Mouse (Mus musculus): ENCODE results near the gene Actr3.
A peak's percentile ranks its signal among the peaks of the same experiment; 100 is the strongest.

Actr3 gene

DNA sequence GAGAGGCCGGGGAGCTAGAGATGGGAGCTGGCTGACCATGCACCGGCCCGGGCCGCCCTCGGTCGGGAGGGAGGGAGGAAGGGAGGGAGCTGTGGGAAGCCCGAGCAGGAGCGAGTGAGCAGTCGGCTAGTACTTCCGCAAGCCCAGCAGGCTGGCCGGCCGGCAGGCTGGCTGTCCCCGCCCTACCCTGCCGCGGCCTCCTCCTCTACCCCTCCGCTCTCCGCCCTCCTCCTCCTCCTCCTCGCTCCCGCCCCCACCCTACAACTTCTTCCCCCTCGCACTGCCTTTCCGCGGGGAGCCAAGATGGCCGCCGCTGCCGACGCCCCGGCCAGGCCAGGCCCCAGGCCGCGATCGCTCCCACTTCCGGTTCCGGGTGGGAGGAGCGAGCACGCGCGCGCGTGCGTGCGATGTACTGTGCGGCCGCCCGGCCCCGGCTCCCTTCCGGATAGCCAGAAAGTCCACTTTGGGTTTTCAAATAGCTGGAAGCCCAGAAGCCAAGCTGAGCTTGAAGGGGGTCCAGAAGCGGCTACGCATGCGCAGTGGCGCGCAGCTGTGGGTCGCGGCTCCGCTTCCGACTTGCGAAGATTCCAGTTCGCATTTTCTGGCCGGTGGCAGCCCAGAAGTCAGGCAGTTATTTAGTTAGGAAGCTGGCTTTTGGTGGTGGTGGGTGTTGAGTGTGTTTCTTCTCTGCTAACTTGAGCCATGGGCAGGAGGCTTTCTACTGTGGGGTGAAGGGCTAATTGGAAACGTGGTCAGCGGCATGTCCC, at the start of gene Actr3:
Gene Actr3 (minus strand): TSS at position 359 of the 767 bp plus-strand sequence.
- peak; percentile 99 for DNase-seq (ENCODE audit: low read depth)

DNA sequence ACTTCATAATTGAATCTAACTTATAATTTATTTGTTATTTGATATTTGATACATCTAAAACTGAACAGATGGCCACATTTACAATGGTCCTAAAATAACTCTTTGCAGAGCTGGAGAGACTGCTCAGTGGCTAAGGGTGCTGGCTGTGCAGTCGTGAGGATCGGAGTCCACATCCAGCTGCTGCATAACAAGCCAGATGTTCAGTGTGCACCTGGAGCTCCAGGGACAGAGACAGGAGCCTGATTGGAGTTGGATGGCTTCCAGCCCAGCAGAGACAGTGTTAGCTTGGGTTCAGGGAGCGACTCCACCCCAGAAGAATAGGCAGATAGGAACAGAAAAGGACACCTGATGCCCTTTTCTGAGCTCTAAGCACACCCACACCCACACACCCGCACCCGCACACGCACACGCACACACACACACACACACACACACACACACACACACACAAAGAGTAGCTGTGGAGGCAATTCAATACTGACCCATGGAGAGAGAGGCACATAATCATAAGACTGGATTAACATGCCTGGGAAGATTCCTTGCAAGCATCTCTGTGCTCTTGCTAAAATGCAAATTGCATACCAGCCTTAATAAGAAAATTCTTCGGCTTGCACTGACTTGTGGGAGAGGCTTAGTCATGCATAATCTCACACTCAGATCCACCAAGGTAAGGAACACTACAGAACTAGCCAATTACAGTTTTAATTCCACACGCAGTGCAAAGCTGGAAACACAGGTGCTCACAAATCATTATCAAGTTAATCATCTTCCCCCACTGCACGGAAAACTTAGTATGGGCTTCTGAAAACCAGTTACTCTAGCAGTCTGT, 47.1 kb upstream of the Actr3 start:
- DNase-seq (ENCODE audit: low read depth) = no peak

DNA sequence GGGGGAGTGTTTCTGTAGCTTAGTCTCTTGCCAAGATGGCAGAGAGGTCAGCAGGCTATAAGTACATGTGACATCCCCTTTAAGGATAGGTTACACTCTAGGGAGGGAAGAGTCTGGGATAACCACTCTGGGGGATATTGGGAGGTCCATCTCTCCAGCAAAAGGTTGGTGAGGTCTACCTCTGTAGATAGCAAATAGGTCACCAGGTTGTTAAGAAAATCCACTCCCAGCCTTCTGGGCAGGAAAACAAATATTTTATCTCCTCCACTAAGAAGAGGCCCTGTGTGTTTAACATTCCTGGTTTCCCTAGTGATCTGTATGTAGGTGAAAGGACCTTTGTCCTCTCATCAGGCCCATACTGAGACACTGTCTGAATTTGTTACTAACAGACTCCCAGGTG, 46.3 kb upstream of the Actr3 start:
- no peak for DNase-seq (ENCODE audit: low read depth)

DNA sequence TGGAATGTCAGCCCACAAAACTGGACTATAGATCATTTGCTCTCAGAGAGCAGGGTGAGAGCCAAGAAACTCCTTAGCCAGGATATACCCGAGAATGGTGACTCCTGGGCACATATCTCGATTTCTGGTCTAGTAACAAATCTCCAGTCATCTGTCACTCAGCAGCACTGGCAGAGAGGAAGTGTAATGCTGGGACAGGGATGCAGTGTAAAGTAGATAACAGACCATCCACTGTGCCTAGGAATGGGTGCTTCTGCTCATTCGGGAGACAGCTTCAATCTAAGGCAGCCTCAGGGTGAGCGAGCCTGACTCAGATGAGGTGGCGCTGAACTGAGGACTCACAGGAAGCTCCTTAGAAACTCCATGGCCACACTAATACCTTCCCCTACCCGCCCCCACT, 43.1 kb upstream of the Actr3 start:
- DNase-seq (ENCODE audit: low read depth) = no peak

DNA sequence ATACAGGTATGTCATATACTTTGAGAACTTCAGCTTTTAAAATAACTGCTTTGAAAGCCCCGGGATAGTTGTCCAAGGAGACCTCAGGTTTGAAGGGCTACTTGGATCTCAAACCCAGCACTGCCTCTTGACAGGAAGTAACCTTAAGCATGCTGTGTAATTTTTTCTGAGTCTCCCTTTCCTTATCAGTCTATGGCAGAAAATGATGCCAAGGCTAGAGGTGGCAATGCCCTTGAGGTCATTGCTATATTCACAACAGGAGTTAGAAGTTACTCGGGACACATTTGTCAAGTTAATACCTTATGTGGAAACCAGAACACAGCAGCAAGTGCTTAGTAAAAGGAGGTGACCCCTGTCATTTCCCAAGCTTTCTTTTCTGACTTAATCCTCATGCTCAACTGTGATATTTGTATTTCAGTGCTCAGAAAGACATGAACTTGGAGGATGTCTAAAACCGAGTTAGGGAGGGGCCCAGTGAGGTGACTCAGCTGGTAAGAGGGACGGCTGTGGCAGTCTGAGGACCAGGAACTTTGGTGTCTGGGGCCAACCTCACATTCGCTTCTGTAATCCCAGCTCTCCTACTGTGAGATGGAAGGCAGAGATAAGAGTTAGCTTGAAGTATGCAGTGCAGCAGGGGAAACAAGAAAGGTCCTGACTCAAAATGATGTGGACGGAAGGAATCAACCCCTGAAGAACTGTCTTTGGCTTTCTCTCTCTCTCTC, 40.6 kb upstream of the Actr3 start:
- DNase-seq (ENCODE audit: low read depth) = no peak

DNA sequence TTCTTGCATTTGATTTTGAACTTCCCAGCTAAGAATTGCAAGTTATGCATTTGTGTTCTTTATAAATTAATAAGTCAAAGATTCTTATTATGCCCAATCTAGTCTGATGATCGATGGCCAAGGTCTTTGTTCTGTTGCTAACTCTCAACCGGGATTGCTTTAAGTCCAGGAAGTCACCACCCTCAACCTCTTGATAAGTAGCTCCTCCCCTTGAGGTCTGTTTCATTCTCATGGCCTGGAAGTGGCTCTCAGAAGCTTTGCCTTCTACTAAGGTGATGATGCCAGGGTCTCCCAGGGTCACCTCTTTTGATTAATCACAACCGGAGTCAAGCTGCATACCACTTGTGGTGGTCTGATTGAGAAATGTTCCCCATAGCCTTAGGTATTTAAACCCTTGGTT, 38.3 kb upstream of the Actr3 start:
- DNase-seq (ENCODE audit: low read depth) = peak; percentile 56

DNA sequence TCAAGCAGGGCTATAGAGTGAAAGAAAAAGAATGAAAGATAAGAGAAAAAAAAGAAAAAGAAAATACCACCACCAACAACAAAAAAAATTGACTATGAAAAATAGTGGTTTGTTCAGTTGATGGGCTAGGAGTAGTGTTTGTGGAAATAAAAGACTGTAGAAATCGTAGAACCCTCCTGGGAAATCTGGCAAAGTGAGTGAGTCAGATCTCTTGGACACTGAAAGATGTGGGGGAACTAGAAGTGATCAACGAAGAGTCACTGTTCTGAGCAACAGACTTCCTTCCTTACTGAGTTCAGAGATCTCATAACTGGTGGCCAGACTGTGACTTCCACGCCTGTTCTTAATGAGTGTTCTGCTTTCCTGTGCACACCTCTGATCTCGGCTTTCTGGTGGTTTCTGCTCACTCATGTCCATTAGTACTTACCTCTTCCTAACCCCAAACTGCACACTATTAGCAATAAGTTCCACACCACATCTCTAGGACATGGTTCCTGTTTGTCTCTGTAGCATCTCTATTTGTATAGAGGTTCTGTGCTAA, 37.7 kb upstream of the Actr3 start:
- DNase-seq (ENCODE audit: low read depth) = peak; percentile 47

DNA sequence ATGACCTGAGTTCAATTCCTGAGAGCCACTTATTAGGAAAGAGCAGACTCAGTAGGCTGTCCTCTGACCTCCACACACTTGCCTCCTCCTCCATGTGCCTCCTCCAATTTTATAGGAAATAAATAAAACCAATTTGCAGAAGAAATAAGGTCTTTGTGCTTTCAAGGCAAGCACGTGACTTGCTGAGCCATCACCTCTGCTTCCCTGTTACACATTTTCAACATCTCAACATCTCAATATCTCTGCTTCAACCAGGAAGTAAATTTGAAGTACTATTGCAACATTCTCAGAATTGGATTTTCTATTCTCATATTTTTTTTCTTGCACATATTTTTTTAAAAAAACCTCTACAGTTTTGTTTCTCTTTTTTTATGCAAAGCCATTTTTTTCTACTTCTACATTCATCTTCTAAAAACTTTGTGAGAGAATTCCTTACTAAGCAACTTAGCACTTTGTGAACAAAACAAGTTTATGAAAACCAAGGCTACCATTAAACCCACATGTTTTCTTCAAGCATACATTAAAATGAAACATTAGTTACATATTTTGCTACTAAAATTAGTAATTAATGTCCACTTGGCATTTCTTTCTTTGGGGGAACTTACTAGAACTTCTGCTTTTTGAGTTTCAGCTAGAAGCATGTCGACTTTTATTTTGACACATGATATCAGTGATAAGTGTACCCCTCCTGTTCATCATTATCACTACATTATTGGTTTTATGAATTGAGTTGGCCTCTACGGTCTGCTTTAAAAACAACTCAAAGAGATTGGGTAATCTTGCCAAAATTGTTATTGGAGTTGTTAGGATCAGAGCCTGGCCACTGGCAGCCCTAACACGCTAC, 35.5 kb upstream of the Actr3 start:
- no peak for DNase-seq (ENCODE audit: low read depth)

DNA sequence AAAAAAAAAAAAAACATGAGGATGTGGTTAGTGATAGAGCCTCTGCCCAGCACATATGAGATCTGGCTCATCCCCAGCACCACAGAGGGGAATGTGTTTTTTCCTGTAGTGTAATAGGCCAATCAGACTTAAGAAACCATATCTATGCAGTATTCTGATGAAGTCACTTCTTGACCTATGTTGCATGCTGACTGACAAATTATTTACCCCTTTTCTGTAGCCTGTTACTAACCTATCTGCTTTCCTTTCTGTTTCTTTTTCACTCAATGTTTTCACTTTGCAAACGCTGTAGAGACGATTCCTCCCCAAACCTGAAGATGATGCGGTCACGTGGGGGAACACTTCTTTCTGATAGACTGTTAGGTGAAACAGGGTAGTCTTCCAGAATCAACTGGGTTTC, 32.4 kb upstream of the Actr3 start:
- peak; percentile 91 for DNase-seq (ENCODE audit: low read depth)

DNA sequence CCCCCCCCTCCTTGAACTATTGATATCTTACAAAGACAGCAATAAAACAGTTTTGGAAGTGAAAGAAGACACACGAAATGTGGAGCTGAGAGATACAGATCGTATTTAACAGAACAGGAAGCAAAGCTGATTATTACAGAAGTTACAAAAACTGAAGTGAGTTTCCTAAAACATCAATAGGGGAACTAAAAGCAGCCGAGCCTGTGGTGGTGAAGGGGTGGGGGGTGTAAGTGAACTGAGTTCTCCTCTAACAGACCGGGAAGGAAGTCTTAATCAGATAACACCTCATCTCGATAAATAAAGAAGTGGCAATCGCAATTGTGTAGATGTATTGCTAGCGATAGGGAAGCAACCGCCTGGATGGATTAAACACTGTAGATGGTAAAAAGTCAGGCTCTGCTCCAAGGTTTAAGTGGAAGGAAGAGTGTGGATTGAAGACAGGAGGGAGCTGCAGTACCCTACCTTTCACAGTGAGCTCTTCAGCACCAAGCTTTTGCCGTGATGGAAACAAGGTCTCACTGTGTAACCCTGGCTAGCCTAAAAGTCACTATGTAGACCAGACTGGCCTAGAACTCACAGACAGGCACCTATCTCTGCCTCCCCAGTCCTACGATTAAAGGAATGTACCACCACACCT, 31.2 kb upstream of the Actr3 start:
- DNase-seq (ENCODE audit: low read depth) = peak; percentile 83

DNA sequence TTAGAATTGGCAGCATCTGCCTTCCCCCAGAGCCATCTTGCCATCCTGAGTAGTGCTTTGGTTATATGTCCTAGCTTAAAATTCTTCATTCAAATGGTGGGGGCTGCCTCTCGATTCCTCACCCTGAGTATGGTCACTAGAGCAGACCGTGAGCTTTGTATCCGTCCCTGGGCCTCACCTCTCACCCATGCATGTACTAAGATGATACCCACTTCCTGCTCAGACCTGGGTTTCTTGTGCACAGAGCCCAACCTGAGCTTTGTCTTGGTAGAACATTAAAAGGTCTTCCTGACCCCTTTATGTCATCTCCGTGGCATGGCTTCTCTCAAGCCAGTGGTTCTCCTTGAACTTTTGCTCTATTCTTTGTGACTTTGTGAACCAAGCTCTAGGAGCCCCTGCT, 28.5 kb upstream of the Actr3 start:
- DNase-seq (ENCODE audit: low read depth) = peak; percentile 49

DNA sequence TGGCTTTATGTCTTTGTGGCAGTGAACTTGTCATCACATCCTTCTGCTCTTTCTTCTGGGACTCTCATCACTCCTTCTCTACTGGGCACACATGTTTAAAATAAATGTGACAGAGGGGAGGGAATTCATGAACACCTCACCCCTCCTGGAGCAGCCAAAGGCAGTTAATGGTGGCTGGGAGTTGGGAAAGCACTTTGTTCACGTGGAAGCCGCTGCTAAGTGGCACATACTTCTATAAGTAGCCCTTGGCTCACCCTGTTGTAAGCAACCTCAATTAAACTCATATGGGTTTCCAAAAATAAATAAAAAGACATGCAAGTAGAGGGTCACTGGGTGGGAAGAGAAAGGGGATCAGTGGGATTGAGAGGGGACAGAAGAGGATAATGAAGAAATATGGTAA, 27.8 kb upstream of the Actr3 start:
- no peak for DNase-seq (ENCODE audit: low read depth)

DNA sequence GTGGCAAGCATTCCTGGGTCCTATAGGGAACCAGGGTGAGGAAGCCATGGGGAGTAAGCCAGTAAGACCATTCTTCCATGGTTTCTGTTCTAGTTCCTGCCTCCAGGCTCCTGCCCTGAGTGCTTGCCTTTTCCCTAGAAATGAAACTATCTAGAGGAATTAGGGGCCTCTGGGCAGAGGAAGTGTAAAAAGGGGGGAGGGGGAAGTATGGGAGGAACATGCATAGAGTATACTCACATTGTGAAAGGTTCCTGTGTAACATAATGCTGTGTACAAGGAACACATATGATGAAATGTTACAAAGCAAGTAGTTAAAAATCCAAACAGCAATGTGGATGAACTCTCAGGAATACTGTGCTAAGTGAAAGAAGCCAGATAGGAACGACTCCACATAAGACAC, 27.4 kb upstream of the Actr3 start:
- DNase-seq (ENCODE audit: low read depth) = no peak

DNA sequence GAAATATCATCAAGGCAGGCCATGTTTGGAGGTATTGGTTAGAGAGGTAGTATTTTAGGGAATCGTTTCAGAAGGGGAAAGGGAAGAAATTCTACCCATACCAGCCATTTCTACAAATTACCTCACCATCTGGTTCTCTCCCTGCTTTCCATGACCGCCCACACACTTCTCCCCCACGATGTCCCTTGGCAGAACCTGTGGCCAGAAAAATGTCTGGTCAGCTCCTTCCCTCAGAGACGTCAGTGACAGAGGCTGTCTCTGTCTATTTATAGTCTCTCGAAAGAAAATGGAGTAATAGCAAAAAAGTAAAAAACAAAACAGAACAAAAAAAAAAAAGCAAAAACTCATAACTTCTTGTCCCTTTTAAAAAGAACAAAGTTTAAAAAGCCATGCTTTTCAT, 23.0 kb upstream of the Actr3 start:
- no peak for DNase-seq (ENCODE audit: low read depth)

DNA sequence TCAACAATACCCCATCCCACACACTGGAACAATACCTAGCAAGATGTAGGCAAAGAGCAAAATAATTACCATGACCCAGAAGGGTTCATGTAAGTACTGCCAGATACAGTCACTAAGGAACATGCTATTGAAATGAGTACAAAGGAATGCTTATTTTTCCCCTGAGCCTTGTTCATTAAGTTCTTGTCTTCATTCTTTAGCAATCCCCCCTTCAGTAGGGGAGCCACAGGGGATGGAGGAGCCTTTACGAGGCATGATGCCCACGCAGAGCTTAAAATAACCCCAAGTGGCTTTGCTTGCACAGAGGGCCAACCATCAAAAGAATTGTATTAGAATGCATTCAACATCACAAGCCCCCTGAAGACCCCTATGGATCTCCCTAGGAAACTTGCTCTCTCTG, 19.6 kb upstream of the Actr3 start:
- DNase-seq (ENCODE audit: low read depth) = no peak

DNA sequence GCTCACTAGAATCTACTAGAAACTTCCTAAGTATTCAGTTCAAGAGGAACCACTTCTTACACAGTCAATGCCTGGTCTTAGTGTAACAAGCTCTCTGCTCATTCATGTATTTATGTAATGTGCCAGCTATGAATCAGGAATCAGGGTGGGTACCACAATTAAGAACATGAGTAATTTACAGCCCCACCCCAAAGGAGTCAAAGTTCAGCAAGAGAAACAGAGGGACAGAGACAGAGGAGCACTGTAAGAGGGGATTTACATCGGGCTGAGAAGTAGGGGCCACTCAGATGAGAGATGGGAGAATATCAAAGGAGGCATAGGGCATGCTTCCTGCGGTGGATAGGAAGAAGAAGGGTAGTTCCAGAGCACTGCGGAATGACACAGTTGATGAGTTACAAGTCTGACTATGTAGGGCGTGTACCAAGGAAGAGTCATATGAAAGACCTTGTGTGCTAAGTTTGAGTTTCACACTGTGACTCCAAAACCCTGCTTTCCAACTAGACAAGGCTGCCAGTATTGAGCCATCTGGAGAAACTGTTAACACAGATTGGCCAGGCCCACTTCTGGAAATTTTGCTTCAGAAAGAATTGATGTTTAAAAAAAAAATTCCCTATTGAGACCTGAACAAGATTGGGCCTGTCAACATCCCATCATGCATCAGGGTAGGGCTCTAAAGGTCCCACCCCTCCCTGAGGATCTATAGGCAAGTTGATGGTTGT, 14.9 kb upstream of the Actr3 start:
- no peak for DNase-seq (ENCODE audit: low read depth)

DNA sequence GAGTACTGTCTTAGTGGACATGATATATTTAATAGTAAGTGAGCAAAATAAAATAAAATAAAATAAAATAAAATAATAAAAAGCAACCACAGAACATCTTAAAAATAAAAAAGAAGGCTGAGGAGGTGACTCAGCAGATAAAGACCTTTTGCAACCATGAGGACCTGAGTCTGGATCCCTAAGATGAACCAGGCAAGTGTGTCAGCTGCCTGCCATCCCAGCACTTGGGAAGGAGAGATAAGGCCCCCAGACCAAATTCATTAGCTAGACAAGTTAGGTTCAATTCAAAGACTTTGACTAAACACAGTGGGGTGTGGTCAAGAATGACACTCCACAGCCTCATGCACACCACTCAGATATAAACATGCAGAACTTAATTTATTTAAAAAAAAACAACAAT, 12.4 kb upstream of the Actr3 start:
- no peak for DNase-seq (ENCODE audit: low read depth)

DNA sequence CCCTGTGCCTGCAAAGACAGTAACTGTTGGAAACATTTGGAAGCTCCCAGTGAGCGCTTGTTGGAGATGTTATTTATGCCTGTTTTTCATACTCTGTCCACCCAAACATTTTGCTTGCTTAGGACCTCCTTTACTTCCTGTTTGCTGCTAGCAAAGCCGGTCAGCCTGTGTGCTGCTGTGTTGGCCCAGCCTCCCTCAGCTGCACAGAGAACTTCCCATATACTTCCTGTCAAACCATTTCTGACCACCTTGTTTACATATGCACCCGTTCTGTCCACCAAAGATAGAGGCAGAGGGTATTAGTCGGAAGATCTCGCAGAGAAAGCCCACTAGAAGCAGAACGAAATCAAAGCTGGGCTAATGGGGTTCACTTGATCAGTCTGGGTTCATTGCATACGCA, 6.2 kb upstream of the Actr3 start:
- peak; percentile 64 for DNase-seq (ENCODE audit: low read depth)

DNA sequence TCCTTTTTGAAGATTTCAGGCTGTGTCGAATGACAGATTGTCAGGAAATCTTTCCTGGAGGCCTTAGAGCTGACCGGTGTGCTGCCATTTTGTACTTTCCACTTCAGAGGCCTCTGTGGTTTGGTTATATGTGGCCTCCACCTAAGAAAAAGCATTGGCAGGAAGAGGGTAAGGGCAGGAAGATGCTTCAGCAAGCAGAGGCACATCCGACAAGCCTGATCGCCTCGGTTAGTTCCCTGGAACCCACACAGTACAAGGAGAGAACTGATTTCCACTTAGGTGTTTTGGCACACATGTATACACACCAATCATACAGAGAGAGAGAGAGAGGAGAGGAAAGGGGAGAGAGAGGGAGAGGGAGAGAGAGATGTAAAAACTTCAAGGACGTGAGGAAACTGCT, 5.7 kb upstream of the Actr3 start:
- DNase-seq (ENCODE audit: low read depth) = peak; percentile 69

DNA sequence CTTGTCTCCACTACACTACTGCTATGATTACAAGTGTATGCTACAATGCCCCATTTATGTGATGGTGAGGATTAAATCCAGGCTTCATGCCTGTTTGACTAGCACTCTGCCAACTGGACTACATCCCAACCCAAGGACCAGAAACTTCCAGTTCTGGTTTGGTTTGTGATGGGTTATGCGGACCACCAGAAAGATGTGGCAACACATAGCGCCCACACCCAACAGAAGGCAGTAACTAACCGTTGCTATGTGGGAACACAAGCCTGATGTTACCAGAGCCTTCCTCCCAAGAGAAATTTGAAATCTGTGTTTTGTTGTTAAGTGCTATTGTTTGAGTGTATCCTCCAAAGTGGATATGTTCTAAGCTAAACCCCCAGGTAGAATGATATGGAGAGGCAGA, 4.0 kb upstream of the Actr3 start:
- peak; percentile 6 for DNase-seq (ENCODE audit: low read depth)

DNA sequence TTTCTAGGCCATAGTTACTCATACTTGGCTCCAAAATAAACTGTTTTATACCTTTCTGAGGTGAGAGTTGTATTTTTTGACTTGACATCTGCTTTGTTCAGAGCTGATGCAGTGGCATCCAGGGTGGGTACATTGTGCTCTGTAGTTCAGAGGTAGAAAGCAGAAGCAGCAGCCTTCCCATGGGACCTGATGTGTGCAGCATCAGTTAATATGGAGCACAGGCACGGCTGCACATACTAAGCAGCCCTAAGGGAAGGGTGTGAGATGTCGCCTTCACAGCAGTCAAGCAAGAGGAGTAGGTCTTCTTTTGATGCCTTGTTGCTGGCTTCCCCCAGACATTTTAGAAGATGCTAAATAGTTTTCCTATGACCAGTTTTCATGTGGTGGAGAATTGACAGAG, 3.3 kb upstream of the Actr3 start:
- no peak for DNase-seq (ENCODE audit: low read depth)

Measured in induced T-regulatory cell, adult 2 months (primary cell).